Mouse (Mus musculus): ENCODE measurements at regions not wholly inside any gene's neighbourhood (a gene's known extent, or its start where the extent isn't known, plus 50 kb on each side); places are given as distances from the start of the nearest gene placed in this dataset.

GRCm38 (mm10) chr5:47446305-47447028 is 536.5 kb upstream of the Slit2 start:
- Histone ChIP-seq H3K27me3 (ENCODE audit: control insufficient read depth, insufficient read depth, low read length) (no peaks in the 10 kb centered on the region), H3K36me3 (replicated peaks; ENCODE audit: control insufficient read depth, insufficient read depth, low read depth) (no peaks in the 10 kb centered on the region), H3K9ac (replicated peaks) (no peak overlapping the region), H3K27ac (no peak overlapping the region), H3K9me3 (ENCODE audit: control insufficient read depth, low read length) (no peaks in the 10 kb centered on the region), H3K4me1 (replicated peaks; ENCODE audit: control insufficient read depth in 2 of 2, insufficient read depth in 2 of 2, low read length in 1 of 2) (no peaks in the 10 kb centered on the region), H3K4me2 (ENCODE audit: low read depth) (no peak overlapping the region), H3K4me3 (ENCODE audit: insufficient read depth in 1 of 2, low read depth in 2 of 2, low read length in 2 of 2) (no peak overlapping the region)
- WGBS (ENCODE audit: insufficient replicate concordance), result 56% methylated on average over 5 of the region's 5 CpGs
- TF ChIP-seq EP300 (IDR thresholded peaks at IDR 0.05; ENCODE audit: low read depth) (no peak), CTCF (IDR thresholded peaks at IDR 0.05; ENCODE audit: low read depth) (no peak)
- DNase-seq (ENCODE audit: low read depth in 3 of 3, low spot score in 3 of 3), result no peak
- ATAC-seq (ENCODE audit: insufficient read depth), result no peak

- H3K9me3 ChIP-seq (ENCODE audit: control insufficient read depth, low read length), result no peaks in the 10 kb centered on the region
- no peaks in the 10 kb centered on the region for H3K36me3 ChIP-seq (replicated peaks; ENCODE audit: control insufficient read depth, insufficient read depth, low read depth)
- 46% methylated on average over 4 of the region's 4 CpGs for WGBS (ENCODE audit: insufficient replicate concordance)
- no peak overlapping the region for H3K4me3 ChIP-seq (ENCODE audit: insufficient read depth in 1 of 2, low read depth in 2 of 2, low read length in 2 of 2)
- H3K27ac ChIP-seq, result no peak overlapping the region
- H3K4me2 ChIP-seq (ENCODE audit: low read depth), result no peak overlapping the region
- no peaks in the 10 kb centered on the region for H3K4me1 ChIP-seq (replicated peaks; ENCODE audit: control insufficient read depth in 2 of 2, insufficient read depth in 2 of 2, low read length in 1 of 2)
- no peak overlapping the region for H3K9ac ChIP-seq (replicated peaks)
- TF ChIP-seq EP300 (IDR thresholded peaks at IDR 0.05; ENCODE audit: low read depth) (no peak), CTCF (IDR thresholded peaks at IDR 0.05; ENCODE audit: low read depth) (no peak)
- DNase-seq (ENCODE audit: low read depth in 3 of 3, low spot score in 3 of 3) (no peak), ATAC-seq (ENCODE audit: insufficient read depth) (no peak)
- H3K27me3 ChIP-seq (ENCODE audit: control insufficient read depth, insufficient read depth, low read length), result no peaks in the 10 kb centered on the region
These were observed 518.1 kb upstream of the Slit2 start for GRCm38 (mm10) chr5:47464848-47465247.

- TF ChIP-seq CTCF (IDR thresholded peaks at IDR 0.05; ENCODE audit: low read depth) (no peak), EP300 (IDR thresholded peaks at IDR 0.05; ENCODE audit: low read depth) (no peak)
- Histone ChIP-seq H3K27me3 (ENCODE audit: control insufficient read depth, insufficient read depth, low read length) (no peaks in the 10 kb centered on the region), H3K27ac (no peak overlapping the region), H3K9ac (replicated peaks) (no peak overlapping the region), H3K9me3 (ENCODE audit: control insufficient read depth, low read length) (no peaks in the 10 kb centered on the region), H3K4me2 (ENCODE audit: low read depth) (no peak overlapping the region), H3K36me3 (replicated peaks; ENCODE audit: control insufficient read depth, insufficient read depth, low read depth) (no peaks in the 10 kb centered on the region), H3K4me1 (replicated peaks; ENCODE audit: control insufficient read depth in 2 of 2, insufficient read depth in 2 of 2, low read length in 1 of 2) (no peaks in the 10 kb centered on the region), H3K4me3 (ENCODE audit: insufficient read depth in 1 of 2, low read depth in 2 of 2, low read length in 2 of 2) (no peak overlapping the region)
- 19% methylated on average over 5 of the region's 5 CpGs for WGBS (ENCODE audit: insufficient replicate concordance)
- DNase-seq (ENCODE audit: low read depth in 3 of 3, low spot score in 3 of 3) (no peak), ATAC-seq (ENCODE audit: insufficient read depth) (no peak)
These were observed 513.5 kb upstream of the Slit2 start for GRCm38 (mm10) chr5:47469394-47469793.

- WGBS (ENCODE audit: insufficient replicate concordance), result 44% methylated on average over 7 of the region's 7 CpGs
- H3K4me2 ChIP-seq (ENCODE audit: low read depth), result no peak overlapping the region
- TF ChIP-seq CTCF (IDR thresholded peaks at IDR 0.05; ENCODE audit: low read depth), result no peak
- TF ChIP-seq EP300 (IDR thresholded peaks at IDR 0.05; ENCODE audit: low read depth), result no peak
- H3K4me1 ChIP-seq (replicated peaks; ENCODE audit: control insufficient read depth in 2 of 2, insufficient read depth in 2 of 2, low read length in 1 of 2), result no peaks in the 10 kb centered on the region
- no peak for ATAC-seq (ENCODE audit: insufficient read depth)
- H3K27ac ChIP-seq, result no peak overlapping the region
- no peak for DNase-seq (ENCODE audit: low read depth in 3 of 3, low spot score in 3 of 3)
- H3K27me3 ChIP-seq (ENCODE audit: control insufficient read depth, insufficient read depth, low read length), result no peaks in the 10 kb centered on the region
- H3K9me3 ChIP-seq (ENCODE audit: control insufficient read depth, low read length), result no peaks in the 10 kb centered on the region
- H3K36me3 ChIP-seq (replicated peaks; ENCODE audit: control insufficient read depth, insufficient read depth, low read depth), result no peaks in the 10 kb centered on the region
- H3K4me3 ChIP-seq (ENCODE audit: insufficient read depth in 1 of 2, low read depth in 2 of 2, low read length in 2 of 2), result no peak overlapping the region
- H3K9ac ChIP-seq (replicated peaks), result no peak overlapping the region
These were observed 510.7 kb upstream of the Slit2 start for GRCm38 (mm10) chr5:47472027-47472825.

GRCm38 (mm10) chr5:47479908-47480307 is 503.0 kb upstream of the Slit2 start:
- H3K27ac ChIP-seq, result no peak overlapping the region
- no peaks in the 10 kb centered on the region for H3K27me3 ChIP-seq (ENCODE audit: control insufficient read depth, insufficient read depth, low read length)
- TF ChIP-seq CTCF (IDR thresholded peaks at IDR 0.05; ENCODE audit: low read depth), result no peak
- no peak for TF ChIP-seq EP300 (IDR thresholded peaks at IDR 0.05; ENCODE audit: low read depth)
- no peaks in the 10 kb centered on the region for H3K36me3 ChIP-seq (replicated peaks; ENCODE audit: control insufficient read depth, insufficient read depth, low read depth)
- no peak overlapping the region for H3K9ac ChIP-seq (replicated peaks)
- ATAC-seq (ENCODE audit: insufficient read depth) (no peak), DNase-seq (ENCODE audit: low read depth in 3 of 3, low spot score in 3 of 3) (no peak)
- no peak overlapping the region for H3K4me2 ChIP-seq (ENCODE audit: low read depth)
- H3K4me1 ChIP-seq (replicated peaks; ENCODE audit: control insufficient read depth in 2 of 2, insufficient read depth in 2 of 2, low read length in 1 of 2), result no peaks in the 10 kb centered on the region
- H3K9me3 ChIP-seq (ENCODE audit: control insufficient read depth, low read length), result no peaks in the 10 kb centered on the region
- no peak overlapping the region for H3K4me3 ChIP-seq (ENCODE audit: insufficient read depth in 1 of 2, low read depth in 2 of 2, low read length in 2 of 2)
